Mouse (Mus musculus) embryo, embryonic 9.5 days (tissue): ENCODE measurements around the gene Gm10197.

Source experiments
- DNase-seq: peaks from one replicate; pipeline ENCODE4 v3.0.0-alpha.2; 2017; ENCODE audit errors: extremely low spot score

Gm10197 gene

DNA sequence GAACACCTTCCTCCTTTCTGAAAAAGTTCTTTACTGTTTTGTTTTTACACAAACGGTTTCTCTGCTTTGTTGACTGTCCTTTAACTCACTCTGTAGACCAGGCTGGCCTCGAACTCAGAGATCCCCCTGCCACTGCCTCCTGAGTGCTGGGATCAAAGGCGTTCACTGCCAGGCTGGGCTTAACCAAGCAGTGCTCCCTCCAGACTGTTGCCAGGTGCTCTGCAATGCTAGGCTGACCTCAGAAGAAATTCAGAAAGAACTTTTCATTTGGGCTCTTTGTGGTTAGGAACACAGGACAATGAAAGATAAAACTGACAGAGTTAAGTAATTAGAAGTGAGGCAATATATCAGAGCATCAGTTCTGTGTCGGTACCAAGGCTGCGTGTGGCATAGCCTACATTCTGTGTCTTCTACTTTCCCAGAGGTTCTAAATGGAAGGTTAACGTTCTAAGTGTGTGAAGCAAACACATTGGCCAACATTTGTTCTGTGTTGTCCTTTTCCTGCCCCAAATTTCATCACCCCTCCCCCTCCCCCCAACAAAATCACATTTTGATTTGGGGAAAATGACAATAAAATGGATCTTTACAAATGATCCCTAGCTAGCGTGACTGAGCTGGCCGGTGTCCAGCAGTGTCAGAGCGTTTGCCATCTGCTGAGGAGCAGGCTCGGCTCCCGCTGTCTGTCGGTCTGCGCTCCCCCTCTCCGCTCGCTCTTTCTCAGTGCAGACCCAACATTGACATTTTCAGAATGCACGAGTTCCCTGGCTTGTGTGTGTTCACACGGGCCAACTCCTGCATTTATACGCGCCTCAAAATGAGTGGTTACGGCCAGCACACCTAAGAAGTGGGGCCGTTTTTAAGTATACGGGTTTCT lies 12.2 kb downstream of the Gm10197 start:
- no peak for DNase-seq

DNA sequence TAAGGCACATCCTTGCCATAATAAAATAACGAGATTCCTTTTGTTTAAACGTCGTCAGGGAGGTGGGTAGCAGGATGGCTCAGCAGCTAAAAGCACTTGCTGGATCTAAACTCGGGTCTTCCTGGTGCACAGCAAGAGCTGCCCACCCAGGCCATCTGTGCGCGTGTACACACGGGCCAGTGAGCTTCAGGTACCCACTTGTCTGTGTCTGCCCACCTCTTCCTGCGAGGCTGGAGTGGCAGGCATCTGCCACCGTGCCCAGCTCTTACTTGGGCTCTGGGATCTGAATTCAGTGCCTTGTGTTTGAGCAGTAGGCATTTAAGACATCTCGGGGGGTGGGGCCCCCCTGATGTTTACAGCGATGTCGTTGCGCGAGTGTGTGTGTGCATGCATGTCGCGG lies 16.5 kb downstream of the Gm10197 start:
- no peak for DNase-seq

DNA sequence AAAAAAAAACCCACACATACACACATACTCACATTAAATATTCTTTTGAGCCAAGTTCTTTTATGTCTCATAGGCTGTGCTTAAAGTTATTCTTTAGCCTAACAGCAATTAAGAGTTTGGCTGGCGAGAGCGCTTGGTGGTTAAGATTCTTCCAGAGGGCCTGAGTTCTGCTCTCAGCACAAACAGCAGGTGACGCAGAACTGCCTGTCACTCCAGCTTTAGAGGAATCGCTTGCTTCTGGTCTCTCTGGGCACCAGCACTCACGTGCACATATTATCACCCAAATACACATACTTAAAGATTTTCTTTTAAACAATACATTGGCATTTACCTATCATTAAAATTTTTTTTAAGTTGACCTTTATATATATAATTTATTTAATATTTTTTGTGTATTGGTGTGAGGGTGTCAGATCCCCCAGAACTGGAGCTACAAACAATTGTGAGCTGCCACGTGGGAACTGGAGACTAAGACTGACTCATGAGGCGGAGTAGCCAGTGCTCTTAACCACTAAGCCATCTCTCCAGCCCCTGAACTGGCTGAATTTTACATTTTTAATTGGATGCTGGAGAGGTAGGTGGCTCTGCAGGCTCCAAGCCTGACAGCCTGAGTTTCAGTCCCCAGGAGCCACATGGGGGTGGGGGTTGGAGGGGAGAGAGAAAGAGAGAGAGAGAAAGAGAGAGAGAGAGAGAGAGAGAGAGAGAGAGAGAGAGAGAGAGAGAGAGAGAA lies 17.1 kb downstream of the Gm10197 start:
- DNase-seq, result no peak

DNA sequence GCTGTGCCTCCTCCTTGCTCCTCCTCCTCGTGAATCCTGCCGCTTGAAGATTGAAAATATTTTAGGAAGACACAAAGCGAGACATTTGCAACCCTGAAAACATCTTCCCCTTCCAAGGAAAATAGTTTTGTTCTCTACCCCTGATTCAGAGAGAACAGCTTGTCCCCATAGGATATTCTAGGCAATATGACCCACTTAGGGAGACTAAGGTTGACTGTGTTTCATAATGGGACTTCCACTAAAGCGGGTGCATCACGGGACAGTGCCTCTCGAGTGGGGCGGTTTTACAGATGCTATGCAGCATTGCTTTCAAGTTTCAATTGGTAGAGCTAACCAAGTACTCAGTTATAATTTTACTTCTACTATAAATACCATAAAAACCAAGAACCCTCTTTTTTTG lies 17.7 kb downstream of the Gm10197 start:
- no peak for DNase-seq

DNA sequence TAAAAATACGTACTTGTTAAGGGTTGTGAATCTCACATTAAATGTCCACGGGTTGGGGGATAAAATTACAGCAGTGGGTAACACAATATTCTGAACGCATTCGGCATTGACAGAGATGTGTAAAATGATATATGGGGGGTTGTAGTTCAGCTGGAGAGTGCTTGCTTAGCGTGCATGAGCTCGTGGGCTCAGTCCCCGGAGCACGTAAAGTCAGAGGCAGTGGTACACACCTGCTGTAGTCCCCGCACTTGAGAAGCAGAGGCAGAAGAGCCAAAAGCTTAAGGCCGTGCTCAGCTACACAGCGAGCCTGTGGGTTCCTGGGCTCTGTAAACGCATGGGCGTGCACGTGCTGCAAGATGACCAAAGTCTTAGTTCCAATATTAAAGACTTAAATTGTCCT lies 25.8 kb downstream of the Gm10197 start:
- no peak for DNase-seq

DNA sequence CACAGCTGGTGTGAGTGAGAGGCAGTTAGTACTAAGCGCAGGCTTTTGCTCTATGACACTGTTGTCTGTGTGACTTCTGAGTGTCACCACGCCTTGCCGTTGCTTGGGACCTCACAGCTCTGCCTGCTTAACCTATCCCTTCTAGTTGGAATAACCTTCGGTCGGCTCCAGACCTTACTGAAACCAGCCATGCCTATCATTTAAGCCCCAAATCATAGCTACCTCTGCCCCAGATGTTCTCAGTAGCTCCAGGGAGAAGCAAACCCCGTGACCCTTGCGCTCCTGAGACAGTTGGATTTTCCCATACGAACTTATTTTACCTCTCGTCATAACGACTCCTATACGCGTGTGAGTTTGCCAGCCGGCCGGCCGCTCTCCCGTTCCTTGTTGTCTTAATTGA lies 27.5 kb downstream of the Gm10197 start:
- DNase-seq, result no peak

DNA sequence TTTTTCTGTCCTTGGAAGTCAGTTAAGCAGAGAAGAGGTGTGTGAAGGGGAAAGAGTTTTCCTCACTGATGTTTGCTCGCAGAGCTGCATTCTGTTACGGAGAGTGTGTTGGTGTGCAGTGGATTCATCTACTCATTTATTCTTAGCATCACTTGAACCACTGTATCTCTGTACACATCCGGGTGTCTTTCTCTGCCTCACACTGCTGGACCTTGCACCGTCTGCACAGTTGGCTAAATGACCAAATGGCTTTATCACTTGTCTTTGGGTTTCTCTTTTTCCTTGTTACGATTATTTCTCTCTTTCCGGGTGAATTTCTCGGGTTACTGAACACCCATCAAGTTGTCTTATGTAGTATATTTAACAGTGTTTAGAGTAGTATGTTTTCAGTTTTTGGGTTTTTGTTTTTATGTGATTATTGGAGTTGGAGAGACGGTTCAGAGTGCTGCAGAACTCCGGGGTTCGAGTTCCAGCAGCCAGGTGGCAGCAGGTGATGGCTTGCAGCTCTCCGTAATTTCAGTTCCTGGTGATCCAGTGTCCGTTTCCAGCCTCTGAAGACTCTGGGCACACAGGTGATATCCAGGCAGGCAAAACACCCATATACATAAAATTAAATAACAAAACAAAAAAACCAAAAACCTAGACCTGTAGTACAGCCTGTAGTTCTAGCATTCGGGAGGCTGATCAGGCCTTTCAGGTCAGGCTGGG lies 28.2 kb downstream of the Gm10197 start:
- no peak for DNase-seq

DNA sequence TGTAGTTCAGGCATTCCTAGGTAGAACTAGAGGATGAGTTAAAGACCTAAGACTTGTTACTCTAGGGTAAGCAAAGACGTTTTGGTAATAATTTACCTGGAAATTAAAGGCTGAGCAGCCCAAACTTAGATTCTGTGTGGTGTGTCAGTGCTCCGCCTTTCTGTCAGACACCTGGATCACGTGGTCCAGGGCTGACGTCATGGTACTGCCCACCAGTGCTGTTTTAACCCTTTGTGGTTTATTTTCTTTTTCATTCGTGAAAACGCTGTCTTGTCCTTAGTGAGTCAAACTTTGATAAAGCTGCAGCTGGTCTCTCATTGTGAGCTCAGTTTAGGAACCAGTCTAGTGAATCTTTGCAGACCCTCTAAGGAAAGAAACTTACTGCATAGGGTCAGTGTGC lies 31.1 kb downstream of the Gm10197 start:
- no peak for DNase-seq

DNA sequence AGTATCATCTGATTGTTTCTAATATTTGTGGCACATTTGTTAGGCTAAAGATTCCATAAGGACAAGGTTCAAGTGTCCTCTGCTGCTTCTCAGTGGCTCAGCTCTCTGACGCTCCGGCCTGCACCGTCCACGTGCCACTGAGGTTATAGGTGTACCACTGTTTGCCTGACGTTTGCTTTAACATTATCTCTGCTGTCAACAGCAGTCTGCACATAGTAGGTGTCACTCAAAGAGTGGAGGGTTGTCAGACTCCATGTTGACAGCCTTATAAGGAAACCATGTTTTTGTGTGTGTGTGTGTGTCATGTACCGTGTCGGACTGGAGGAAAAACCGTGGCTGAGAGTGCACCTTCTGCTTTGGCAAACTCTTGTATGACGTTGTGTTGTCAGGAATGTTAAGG lies 36.3 kb downstream of the Gm10197 start:
- DNase-seq, result no peak

DNA sequence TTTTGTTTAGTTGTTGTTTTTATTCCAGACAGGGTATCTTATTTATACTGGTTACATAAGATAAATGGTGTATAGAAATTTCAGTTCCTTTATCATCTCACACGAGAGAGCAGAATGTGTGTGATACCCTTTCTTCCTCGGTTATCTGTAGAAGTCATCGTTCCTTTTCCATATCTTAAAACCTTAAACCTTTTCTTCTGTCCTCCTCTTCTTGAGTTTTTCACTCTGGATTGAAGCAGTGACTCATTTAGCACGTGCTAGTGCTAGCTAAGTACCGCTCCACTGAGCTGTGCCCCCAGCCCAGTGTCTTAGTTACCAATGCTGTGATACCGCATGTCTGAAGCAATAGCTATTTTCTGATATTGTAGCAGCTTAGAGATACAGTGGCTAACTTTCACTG lies 37.8 kb downstream of the Gm10197 start:
- DNase-seq, result no peak

DNA sequence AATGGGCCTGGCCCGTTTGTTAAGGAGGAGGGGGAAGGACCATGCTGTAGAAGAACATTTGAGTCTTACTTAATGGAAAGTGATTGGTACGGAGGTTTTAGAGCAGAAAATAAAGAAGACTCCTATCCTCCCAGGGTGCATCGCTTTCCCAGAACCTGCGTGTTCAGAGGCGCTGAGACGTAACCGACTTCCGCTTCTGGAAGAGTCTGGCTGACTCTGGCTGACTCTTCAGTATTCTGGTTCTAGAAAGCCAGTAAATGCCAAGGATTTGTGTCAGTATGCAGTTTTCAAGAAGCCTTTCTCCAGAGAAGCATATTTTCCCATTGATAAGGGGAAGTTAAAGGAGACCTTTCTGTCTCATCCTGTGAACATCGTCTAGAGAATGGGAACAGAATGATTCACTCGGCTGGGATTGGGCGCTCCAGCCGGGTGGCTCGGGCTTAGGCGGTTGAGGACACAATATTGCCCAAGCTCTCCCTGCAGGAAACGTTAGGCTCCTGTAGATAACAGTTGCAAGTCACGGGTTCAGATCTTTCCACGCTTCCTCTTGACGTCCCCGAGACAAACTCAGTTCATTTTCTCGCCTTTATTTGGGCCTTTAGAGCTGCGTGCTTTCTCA lies 39.6 kb downstream of the Gm10197 start:
- DNase-seq, result no peak

DNA sequence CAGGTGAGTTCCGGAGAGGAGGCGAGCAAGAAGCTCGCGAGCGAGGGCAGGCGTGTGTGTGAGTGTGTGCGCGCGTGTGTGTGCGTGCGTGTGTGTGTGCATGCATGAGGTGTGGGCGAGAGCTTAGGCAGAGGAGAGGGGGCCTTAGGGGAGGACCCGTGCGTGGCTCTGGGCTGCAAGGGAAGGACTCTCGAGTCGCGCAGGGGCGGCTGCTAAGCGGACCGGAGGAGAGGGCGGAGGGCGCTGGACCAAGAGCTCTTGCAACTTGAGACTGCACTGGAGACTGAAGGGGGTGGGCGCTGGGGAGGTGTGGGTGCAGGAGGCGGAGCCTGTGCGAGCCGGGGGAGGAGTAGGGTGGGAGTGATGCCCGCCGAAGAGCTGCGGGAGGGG lies 41.6 kb downstream of the Gm10197 start:
- DNase-seq, result peak; percentile 86

DNA sequence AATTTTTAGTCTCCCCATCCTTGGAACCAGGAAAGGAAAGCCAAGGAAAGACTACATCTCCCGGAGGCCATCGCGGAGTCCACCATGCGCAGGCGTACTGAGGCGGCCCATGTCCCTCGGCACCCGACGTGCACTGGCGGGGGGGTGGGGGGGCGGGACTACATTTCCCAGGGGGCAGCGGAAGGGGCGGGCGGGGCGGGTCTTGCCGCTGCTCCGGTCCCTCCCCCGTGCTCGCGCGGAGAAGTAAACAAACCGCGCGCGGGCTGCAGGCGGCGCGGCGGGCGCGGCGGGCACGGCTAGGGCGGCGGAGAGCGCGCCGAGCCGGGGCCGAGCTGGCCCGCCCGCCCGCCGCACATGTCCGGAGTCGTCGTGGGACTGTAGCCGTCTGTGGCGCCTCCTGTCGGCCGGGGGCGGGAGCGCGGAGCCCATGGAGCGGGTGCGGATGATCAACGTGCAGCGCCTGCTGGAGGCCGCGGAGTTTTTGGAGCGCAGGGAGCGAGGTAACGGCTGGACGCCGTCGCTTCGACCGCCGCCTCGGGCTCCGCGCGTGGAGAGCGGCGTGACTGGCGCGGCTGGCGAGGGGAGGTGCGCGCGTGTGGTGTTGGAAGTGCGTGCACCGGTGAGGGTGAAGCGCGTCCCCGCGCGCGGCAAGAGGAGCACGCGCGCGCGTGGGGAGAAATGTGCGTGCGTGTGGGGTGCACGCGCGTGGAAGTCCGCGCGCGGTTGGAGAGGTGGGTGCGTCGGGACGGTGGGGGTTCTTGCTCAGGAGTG lies 42.2 kb downstream of the Gm10197 start:
- DNase-seq, result peak; percentile 94

DNA sequence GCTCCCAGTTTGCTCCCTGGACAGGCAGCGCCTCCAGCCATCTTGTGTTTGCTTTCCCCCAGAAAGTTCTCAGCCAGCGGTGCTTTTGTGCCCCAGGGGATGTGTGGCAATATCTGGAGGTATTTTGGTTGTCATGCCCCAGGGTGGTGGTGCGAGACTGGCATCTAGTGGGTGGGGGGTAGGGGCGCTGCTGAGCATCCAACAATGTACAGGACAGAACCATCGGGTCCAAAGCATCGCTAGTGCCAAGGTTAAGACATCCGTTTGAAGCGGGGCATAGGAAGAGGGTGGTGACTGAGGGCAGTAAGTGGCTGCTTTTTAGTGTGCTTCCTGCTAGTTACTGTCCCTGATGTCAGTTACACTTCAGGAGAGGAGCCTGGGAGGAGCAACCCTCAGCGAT lies 43.5 kb downstream of the Gm10197 start:
- no peak for DNase-seq

DNA sequence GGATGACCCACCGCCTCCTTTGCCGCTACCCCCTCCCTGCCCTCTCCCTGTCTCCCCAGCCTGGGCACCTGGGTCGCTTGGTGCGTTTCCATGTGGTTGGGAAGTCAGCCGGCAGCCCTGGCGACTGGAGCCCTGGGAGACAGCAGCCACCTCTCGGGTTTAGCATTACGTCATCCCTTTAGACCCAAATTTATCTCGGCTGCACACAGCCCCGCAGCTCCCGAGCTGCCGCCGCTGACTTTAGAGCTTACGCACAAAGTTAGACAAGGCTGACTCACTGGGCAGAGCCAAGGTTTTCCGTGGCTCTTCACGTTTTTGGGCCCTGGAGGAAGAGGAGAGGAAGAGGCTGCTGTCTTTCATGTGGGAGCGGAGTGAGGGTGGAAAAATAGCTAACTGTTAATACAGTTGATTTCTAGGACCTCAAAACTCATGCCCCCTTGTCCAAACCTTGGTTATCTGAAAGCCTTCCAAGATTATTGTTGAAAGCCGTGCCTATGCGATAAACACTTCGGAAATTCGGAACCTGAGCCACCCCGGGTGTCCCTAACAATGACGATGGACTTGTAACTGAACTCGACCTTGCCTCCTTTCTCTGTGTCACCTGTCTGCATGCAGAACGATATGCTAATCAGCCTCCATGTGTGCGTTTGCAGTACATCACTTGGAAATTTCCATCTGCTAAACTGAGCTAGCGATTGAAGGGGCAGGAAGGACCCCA lies 45.8 kb downstream of the Gm10197 start:
- DNase-seq, result peak; percentile 52

DNA sequence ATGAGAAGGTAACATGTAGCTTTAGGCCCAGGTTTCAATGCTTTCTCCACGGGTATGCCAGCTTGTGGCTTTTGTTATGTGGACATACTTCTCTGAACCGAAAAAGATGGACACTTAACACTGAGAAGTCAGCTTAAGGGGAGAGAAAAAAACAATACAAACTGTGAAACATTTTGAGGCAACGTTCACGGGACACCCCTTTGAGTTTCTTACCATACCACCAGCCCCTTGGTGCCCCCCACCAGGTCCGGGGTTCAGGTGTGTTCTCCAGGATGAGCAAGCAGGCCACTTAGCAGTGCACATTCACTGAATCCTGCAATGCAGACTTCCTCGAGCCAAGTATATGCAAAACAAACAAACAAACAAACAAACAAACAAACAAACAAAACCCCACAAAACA lies 46.7 kb downstream of the Gm10197 start:
- no peak for DNase-seq

DNA sequence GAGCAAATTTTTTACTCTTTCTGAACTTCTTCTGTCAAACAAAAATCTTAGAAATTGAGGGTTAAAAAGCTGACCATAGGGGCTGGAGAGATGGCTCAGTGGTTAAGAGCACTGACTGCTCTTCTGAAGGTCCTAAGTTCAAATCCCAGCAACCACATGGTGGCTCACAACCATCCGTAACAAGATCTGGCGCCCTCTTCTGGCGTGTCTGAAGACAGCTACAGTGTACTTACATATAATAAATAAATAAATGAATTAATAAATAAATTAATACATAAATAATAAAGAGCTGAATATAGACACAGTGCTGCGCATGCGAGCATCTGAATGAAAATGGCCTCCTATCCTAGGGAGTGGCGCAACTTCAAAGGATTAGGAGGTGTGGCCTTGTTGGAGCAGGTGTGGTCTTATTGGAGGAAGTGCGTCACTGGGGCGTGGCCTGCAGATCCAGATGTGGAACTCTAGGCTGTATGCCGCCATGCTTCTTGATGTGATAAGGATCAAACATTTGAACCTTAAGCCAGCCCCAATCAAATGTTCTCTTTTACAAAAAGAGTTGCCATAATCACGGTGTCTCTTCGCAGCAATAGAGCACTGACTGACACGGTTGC lies 49.0 kb downstream of the Gm10197 start:
- no peak for DNase-seq
